Mouse (Mus musculus) spleen, postnatal 36 days (tissue): ENCODE data around the gene Nrp1.
A peak's percentile ranks its signal among the peaks of the same experiment; 100 is the strongest.

Source experiments
- DNase-seq, 2 experiments: peaks; one replicate each; pipeline ENCODE4 v3.0.0; 2022; ENCODE audit warnings: low spot score in 2 of 2, mixed read lengths in 1 of 2

The Nrp1 gene

DNA sequence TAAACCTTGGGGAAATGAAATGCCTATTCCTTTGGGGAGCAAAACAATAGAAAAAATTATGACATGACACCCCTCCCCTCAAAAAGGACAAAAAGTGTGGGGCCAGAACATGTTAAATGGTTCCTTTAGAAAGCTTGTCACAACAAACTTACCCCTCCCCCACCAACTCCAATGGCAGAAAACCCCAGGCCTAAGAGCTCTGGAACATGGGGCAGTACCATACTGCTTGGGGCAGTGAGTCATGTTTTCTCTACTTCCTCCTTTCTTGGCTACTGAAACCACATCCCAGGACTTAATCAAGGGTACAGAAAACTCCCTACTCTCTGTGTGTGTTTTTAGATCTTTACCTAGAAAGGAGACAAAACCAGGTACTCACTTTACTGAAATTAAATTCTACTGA is 147.5 kb downstream of the Nrp1 start:
- peak; percentile 6 to 25 for DNase-seq

DNA sequence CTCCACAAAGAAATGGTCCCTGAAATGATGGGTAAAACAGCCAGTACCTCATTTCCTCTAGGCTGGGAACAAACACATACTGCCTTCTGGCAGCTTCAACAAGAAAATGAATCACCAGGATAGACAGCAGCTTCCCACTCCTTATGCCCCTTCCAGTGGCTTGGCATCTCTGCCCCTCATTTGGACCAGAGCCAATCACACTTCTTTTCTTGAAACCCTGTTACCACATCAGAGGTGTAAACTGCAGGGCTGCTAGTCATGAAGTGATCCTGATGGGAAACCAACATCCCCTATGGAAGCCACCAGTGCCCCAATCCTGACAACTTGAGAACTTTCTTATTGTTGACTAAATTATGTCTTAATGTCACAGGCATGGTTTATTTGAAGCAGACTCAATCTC is 150.3 kb downstream of the Nrp1 start:
- no peak for DNase-seq

DNA sequence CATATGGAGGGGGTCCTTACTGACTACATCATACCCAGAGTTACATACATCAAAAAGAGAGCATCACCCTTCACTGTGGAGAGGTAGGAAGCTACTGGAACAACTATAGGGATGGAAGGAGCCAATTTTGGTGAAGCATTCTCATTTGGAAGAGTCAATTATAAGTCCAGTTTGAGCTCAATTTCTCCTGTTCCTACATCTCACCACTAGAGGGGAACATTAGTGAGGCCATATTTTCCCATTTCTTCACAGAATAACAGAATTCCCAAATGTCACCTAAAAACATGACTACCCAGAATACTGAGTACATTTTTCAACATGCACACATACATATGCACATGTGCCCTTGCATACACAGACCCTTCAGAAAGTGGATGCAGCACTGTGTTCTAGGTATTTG is 152.6 kb downstream of the Nrp1 start:
- no peak for DNase-seq

DNA sequence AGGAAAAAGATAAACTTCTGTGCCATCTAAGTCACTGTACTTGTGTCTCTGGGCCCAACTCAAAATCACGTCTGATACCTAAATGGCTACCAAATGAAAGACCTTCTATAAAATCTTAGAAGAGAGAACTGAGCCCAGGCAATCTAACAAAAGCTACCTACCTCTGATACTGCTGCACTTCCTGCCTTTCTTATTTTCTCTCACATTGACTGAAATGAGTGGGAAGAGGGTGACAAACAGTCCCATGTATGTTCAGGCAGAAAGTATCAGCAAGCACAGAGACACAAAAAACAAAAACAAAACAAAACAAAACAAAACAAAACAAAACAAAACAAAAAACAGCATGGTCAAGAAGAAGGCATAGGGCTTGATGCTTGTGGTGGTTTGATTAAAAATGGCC is 153.3 kb downstream of the Nrp1 start:
- DNase-seq, result no peak

DNA sequence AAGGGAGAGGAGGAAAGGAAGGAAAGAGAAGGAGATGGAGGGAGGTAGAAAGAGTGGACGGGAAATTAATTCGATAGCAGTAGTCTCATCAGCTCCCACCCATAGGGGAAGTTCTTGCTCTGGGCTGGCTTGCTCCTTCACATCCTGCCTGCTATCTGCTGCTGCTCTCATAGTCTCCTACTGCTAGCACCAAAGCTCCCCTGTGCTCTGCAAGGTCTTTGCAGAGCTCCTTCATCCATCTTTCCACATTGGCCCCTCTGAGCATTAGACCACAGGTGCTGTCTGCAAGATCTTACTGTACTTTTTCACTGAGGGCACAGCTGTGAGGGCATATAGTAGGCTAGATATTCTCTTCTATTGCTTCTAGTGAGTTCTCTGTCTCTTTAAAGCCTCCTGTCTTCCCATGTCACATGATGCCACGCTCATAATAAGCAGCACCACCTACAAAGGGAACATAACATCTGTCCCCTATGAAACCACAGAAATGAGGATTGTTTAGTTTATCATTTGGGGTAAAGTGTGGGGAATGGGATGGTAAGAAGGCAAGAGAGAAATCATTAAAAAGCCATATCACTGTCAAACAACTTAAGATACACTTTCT is 158.5 kb downstream of the Nrp1 start:
- DNase-seq, result no peak

DNA sequence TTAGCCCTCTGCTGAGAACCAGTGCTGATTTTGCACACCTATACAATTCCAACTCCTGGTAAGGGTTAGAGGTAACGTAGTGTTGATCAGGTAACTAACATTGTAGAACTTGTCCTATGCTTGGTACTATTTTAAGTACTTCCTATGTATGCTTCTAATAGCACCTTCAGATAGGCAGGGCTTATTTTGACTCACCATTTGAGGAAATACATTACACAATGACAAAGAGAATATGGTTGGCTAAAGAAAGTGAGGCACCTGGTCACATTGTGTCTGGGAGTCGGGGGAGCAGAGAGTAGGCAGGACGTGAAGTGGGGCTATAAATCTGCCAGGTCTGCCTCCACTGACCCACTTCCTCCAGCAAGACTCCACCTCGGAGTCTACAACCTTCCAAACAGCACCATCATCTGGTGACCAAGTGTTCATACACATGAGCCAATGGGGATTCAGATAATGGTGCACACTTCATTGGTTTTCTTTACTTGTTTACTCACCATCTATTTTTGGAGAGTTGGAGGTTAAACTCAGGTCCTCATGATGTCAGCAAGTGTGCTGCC is 159.2 kb downstream of the Nrp1 start:
- no peak for DNase-seq

DNA sequence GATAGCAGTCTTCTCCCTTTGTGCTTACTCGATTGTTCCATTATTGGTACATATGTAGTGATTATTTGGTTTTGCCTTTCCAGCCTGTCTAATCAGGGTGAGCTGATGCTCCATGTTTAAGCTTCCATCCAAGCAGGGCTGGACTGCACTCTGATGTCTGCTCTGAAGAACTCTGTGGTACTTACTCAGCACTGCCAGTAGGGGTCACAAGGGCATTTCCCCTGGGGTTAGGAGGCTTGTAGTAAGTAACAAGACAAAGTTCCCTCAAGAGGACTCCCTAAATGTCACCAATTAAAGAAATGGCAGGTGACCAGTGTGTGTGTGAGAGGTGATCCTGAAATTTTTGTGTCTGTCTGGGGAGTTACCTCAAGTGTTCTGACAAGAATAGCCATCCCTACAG is 161.0 kb downstream of the Nrp1 start:
- DNase-seq, result peak; percentile 8 to 19

DNA sequence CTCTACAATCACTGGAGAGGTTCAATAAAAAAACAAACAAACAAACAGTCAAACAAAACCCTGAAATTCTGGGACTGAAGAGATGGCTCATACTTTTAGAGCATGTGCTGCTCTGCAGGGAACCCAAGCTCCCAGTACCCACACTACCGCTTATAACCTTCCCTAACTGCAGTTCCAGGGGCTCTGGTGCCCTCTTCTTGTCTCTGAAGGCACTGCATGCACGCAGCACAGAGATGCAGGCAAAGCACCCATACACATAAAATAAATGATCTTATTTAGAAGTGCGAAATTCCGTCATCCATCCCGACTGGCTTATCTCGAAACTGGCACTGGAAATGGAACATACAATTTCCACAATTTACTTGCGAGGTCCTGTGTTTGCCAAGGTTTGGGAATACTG is 165.4 kb downstream of the Nrp1 start:
- DNase-seq, result no peak

DNA sequence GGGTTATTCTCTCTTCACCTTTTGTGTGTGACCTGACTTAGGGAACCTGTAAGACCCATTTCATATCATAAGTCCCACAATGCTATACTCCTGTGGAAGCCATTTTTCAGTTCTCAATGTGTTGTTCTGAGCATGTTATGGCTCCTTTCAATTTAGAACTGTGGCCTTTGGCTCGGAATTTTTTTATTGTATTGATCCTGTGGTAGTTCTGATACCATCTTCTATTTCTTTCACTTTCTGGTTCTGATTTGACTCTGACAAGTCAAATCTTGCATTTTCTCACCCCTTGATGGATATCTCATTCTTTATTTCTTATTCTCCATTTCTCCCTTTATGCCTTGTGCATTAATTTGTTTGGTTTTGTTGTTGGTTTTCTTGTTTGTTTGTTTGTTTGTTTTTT is 167.5 kb downstream of the Nrp1 start:
- DNase-seq, result no peak

DNA sequence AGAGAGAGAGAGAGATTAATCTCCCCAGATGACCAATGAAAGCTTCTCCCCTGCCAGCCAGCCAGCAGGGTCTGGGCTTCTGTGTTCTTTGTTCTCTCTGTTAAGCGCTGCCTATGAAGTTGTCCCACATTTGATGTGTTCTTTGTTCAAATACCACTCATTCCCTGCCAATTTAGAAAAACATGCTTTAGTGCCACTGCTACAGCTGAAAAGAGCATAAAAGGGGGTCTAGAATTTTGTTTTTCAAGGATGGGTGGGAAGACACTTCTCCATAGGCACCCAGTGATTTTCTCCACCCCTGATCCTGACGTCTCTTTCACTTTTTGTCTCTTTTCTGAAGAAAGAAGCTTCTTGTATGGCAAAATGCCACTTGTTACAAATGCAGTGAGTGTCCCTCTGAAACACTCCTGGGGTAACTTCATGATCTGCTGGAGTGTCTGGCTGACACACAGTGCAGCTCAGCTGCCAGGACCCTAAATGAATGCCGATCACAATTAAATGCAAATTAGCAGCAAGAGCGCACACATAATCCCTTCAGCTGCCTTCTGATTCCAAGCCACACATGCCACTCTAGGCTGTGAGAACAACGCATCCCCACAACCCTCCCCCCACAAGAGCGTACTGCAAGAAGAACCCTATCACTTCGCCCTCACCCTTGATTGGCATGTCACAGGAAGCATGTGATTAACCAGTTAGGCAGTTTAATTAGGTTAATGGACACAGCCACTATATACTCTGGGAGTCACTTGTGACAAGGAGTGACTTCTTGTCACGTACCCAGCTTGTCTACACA is 170.4 kb downstream of the Nrp1 start:
- DNase-seq, result no peak

DNA sequence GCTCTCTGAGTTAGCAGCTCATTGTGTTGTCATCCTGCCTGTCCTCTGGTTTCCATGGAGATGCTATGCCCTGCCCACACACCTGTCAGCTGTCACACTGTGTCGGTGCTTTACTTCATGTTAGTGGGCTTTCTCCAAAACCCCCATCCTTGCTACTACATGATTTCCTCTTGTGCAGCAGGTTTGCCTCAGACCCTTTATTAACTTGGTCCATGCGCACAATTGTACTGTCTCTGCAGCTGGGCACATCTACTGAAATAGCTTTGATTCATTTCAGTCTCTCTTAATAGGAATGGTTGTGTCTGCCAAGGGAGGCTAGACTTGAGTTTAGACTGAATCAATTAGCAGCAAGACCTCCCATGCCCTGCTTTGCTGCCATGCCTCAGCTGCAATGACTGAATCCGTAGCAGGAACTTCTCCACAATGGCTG is 176.1 kb downstream of the Nrp1 start:
- no peak for DNase-seq

DNA sequence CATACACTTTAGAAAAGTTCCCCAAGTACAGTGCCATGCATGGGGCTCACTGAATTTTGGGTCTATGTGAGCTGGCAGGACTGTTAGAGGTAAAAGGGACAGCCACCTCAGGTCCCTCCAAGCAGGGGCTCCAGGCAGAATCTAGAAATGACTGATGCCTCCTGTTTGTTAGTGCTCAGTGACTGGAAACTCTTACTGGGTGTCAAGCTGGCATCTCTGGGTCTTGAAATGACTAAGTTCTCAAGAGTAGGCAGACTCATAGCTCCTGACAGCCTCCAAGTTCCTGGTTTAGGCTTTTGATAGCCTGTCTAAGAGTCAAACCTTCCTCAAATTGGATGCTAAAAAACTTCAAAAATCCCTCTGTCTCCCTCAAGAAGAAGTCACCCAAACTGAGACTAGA is 177.3 kb downstream of the Nrp1 start:
- DNase-seq, result no peak

DNA sequence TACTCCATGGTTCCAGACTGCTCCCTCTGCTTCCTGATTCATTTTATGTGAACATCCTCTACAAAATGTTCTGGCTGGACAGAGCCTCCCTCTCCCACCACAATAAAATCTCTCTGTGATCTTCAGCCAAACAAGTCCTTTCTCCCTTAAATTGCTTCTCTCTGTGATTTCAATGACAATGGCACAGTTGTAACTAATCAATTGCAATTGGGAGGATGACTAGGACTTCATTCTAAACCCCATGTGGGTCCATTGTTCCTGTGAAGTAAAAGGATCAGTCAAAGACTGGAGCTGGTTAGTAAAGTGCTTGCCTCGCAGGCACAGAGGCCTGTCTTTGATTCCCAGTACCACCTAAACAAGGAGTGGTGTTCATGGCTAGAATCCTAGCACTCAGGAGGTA is 180.0 kb downstream of the Nrp1 start:
- DNase-seq, result no peak

DNA sequence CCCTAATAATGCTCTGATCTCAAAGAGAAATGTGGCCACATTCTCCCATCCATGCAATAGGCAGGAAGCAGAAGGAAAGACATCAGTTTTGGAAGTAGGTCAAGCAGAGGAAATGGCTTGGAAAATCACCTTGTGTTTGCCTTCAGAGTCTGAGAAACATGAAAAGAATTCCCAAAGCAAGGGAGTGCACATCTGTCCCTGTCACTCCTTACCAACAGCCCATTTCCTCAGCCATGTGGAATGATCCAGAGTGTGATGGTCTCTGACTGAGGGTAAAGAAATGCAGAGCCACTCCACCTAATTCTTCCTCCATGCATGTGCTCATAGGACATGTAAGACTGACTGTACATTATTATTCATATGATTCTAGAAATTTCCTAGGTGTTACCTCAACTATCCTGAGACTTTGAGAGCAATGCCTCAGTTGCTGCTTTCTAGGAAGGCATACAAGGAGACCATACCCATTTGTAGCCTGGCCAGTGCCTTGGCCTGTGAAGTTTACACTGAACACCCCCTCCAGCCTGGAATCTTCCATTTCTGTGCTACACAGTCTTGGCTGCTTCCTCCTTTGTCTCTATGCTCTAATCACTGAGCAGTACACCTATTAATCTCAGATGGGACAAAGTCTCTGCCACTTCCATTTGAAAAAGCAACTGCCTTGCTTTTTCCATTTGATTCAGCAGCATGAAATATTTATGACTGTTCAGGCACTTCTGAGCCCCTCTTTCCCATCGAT is 183.1 kb downstream of the Nrp1 start:
- no peak for DNase-seq

DNA sequence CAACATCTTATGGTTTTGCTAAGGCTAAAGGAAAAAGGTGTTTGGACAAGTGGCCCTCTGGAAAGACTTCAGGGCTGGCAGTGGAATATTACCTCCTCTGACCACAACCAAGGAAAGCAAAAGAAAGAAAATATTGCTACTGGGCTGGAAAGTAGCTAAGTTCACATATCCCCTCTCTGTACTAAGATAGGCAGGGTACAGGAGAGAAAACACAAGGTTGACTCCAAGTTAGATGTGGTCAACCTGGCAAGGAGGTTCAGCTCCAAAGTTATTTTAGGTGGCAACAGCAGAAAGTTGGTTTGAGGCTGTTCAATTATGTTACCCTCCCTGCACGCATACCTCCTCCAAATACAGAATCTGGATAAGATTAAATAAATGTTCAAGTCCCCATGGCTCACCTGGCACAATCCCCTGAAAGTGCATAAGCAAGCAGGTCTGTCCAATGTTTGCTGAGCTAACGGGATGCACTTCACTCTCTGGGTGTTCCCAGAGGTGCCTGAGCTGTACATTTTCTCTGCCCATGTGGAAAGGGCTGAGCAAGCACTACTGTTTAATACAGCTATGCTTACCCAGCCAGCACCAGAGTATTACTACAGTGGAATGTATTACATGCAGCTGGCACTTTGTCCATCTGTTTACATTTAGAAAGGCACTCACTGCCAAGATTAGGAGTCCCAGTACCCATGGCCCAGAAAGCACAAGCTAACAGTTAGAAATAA is 185.9 kb downstream of the Nrp1 start:
- DNase-seq, result no peak

DNA sequence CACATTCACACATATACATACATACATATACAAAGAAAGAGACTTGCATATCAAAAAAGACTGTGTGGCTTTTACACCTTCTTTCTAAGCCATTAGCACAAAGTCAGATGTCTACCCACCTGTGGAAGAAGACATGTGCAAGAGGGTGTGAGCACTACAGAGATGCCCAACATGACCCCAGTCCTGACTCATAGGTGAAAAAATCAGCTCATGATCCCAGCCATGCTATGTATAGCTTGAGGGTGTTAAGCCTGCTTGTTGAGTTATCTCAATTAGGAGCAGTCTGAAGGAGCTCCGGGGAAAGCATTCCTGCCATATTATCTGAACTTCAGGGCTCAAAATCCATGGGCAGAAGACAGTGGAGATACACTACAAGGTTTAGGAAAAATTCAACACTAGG is 187.9 kb downstream of the Nrp1 start:
- DNase-seq, result no peak

DNA sequence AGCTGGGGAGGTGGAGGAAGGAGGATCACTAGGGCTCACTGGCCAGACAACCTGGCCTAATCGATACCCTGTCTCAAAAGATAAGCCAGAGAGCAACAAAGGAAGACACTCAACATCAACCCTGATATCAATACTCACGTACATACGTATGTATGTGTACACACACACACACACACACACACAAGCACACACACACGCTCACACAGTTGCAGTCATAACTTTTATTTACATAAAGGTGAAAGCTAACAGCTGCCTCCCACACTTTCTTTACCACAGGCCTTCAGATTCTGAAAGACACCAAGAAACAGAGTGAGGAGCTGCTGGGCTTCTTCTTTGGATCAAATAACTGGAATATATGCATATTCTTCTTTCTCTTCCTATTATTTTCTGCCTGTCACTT is 189.0 kb downstream of the Nrp1 start:
- no peak for DNase-seq

DNA sequence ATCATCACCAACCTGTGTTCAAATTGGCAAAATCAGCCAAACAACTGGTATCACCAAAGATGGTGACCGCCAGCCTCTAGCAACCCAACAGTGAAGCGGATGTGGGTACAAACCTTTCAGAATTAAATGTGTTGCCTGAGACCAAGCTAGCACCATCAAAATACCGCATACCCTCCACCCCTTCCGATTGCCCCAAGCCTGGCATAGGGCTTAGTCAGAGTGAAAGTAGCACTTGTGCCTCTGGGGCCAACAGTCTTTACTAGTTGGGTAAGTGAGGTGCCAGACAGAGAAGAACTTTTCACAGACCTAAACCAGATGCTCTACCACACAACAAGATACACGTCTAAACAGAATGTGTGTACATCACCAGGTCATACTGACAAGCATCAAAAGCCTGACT is 191.3 kb downstream of the Nrp1 start:
- DNase-seq, result no peak

DNA sequence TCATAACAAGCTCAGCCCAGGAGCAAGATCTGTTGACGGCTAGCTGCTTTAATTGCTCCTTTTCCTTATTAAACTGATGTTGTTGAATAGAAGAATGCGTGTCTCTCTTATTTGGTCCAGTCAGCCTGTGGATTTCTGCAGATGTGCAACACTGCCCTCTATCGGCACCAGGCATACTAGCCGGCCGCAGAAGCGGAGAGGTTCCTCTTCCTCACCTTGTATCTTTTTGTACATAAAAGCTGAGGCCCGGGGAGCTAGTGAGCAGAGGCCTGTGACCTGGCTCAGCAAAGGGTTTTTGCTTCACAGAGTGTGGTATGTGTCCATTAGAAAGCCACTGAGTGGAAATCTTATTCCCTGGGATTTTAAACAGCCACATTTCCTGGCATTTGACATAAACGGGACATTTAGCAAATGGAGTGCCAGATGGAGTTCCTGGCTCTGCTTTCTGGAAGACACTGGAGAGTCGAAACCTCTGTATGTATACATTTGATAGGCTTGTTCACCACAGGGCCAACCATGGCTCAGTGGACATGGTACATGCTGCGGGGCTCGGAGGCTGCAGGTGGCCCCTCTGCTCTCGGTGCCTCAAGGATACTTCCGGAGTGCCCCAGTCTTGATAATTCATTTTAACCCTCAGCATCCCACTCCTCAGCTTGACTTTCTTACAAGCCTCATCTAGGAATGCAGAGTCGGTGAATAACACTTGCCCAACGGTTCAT is 193.2 kb downstream of the Nrp1 start:
- peak; percentile 49 to 52 for DNase-seq
